Mouse (Mus musculus) kidney, embryonic 16.5 days (tissue): ENCODE data around the gene Sdk2. TPM values are rescaled to one million over a fixed set of nuclear protein-coding genes. Genes with fewer than 3 reads are reported as not detected.

Experiments
- ATAC-seq: fragments of 200-750 bp; cut with Nextera tagmentation; 2 replicates; pipeline ENCODE4 v1.8.0; 2017; ENCODE audit warnings: moderate TSS enrichment; ENCODE audit not compliant: low FRiP score, low TSS enrichment
- H3K27ac ChIP-seq: fragments of 300-500 bp; sonication (generic); 2 replicates; pipeline ENCODE4 v1.5.1; 2014; ENCODE audit warnings: low read length
- H3K27me3 ChIP-seq: fragments of 300-500 bp; sonication (generic); 2 replicates; pipeline ENCODE4 v1.6.1; 2014; ENCODE audit warnings: low read length, control low read depth, mixed read lengths; ENCODE audit not compliant: insufficient read depth
- H3K36me3 ChIP-seq: fragments of 300-500 bp; sonication (generic); 2 replicates; pipeline ENCODE4 v1.6.1; 2014; ENCODE audit warnings: low read length, control low read depth, mixed read lengths; ENCODE audit not compliant: insufficient read depth
- H3K4me1 ChIP-seq: fragments of 300-500 bp; sonication (generic); 2 replicates; pipeline ENCODE4 v1.6.1; 2014; ENCODE audit warnings: low read length, control low read depth, mixed read lengths; ENCODE audit not compliant: insufficient read depth
- H3K4me2 ChIP-seq: fragments of 300-500 bp; sonication (generic); replicated peaks from 2 replicates; pipeline ENCODE4 v1.6.1; 2014; ENCODE audit warnings: low read depth, low read length
- H3K4me3 ChIP-seq: fragments of 300-500 bp; sonication (generic); 2 replicates; pipeline ENCODE4 v1.5.1; 2014; ENCODE audit warnings: mild to moderate bottlenecking, low read length
- H3K9ac ChIP-seq: fragments of 300-500 bp; sonication (generic); replicated peaks from 2 replicates; pipeline ENCODE4 v1.6.1; 2014; ENCODE audit warnings: low read length
- H3K9me3 ChIP-seq: fragments of 300-500 bp; sonication (generic); 2 replicates; pipeline ENCODE4 v1.6.1; 2016; ENCODE audit warnings: low read length, control low read depth
- WGBS: fragments of 180-500 bp; shearing (Covaris S2); extraction: QIAGEN DNeasy Blood & Tissue Kit; methylation state at CpG from one replicate; pipeline ENCODE4 v1.1.7; 2014; 5-methylcytosine and 5-hydroxymethylcytosine counted together
- polyA plus RNA-seq: library from polyadenylated mRNA; unstranded; fragments of >200 nt; fragmentation: Nextera tagmentation; extraction: Ambion mirVana; gene quantifications from 2 replicates; pipeline ENCODE4 v1.2.1, GENCODE M21; 2015

Gene Sdk2
- polyA plus RNA-seq, 1 experiment from 2014 or later: 2.8 TPM

GRCm38 (mm10) chr11:113785406-113786171 is 281.3 kb downstream of the Sdk2 start:
- Histone ChIP-seq H3K9ac (peak overlapping the region; percentile 67), H3K36me3 (no peaks in the 10 kb centered on the region), H3K4me1 (peaks cover 56% of the 10 kb centered on the region), H3K4me2 (peak overlapping the region; percentile 56), H3K9me3 (no peaks in the 10 kb centered on the region), H3K27me3 (no peaks in the 10 kb centered on the region), H3K27ac (peak overlapping the region; percentile 97), H3K4me3 (peak overlapping the region; percentile 31)
- ATAC-seq: peak; percentile 89
- whole genome bisulfite sequencing: 4% methylated on average over 19 of the region's 19 CpGs

GRCm38 (mm10) chr11:113784656-113785396 is 282.0 kb downstream of the Sdk2 start:
- WGBS: 47% methylated on average over 2 of the region's 2 CpGs
- peak overlapping the region; percentile 97 for H3K27ac ChIP-seq
- H3K4me1 ChIP-seq: peaks cover 62% of the 10 kb centered on the region
- no peaks in the 10 kb centered on the region for H3K27me3 ChIP-seq
- H3K9me3 ChIP-seq: no peaks in the 10 kb centered on the region
- no peak overlapping the region for H3K4me3 ChIP-seq
- peak overlapping the region; percentile 56; the same call in 1 of the 2 replicates for H3K4me2 ChIP-seq
- peak overlapping the region; percentile 50; the same call in 1 of the 2 replicates for H3K9ac ChIP-seq
- H3K36me3 ChIP-seq: no peaks in the 10 kb centered on the region
- peak; percentile 8; the same call in 1 of the 2 replicates for ATAC-seq

GRCm38 (mm10) chr11:113782496-113782895 is 284.4 kb downstream of the Sdk2 start:
- Histone ChIP-seq H3K9me3 (no peaks in the 10 kb centered on the region), H3K4me1 (peaks cover 68% of the 10 kb centered on the region), H3K36me3 (no peaks in the 10 kb centered on the region), H3K9ac (no peak overlapping the region), H3K4me3 (no peak overlapping the region), H3K27me3 (no peaks in the 10 kb centered on the region), H3K27ac (no peak overlapping the region), H3K4me2 (no peak overlapping the region)
- ATAC-seq: no peak
- whole genome bisulfite sequencing: 85% methylated on average over 2 of the region's 2 CpGs

DNA sequence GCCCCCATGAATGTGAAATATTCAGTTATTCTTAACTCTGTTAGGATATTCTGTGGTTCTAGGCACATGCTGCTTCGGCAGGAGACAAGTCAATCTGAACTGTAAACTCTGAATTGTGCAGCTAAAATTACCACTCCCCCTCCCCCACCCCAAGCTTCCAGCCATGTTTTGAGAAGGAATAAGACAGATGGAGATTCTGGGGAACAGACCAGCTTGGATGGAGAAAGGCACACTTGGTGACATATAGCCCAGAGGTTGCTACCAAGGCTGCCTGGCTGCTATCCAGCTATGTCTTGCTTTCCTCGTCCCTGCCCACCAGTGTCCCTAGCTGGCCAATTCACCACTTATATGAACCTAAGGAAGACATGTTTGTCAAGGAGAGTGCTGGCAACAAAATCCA is 284.8 kb downstream of the Sdk2 start:
- Histone ChIP-seq H3K4me1 (peaks cover 69% of the 10 kb centered on the region), H3K9me3 (no peaks in the 10 kb centered on the region)
- 36% methylated on average over 2 of the region's 2 CpGs for whole genome bisulfite sequencing

DNA sequence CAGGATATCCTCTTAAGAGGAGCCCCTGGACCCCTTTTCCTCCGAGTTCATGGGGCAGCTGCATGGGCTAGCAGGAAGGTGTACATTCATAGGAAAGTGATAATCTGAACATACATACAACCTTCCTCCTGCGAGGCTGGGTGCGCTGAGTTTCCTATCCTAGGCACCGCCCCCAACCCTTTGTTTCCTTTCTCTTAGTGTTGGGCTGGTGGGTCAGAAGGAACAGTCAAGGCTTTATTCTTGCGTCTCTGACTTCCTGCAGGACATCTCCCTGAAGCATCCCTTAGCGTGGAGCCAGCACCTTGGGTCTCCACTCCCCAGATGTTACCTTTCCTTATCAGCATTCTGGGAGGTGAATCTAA is 287.2 kb downstream of the Sdk2 start:
- 24% methylated on average over 6 of the region's 6 CpGs for WGBS
- no peak overlapping the region for H3K4me3 ChIP-seq
- H3K36me3 ChIP-seq: no peaks in the 10 kb centered on the region
- H3K9me3 ChIP-seq: no peaks in the 10 kb centered on the region
- no peaks in the 10 kb centered on the region for H3K27me3 ChIP-seq
- H3K9ac ChIP-seq: no peak overlapping the region
- no peak overlapping the region; the same call in 1 of the 2 replicates for H3K4me2 ChIP-seq
- peak; percentile 17 for ATAC-seq
- peaks cover 53% of the 10 kb centered on the region for H3K4me1 ChIP-seq
- peak overlapping the region; percentile 79 for H3K27ac ChIP-seq

More for the DNA sequence above, 284.8 kb downstream of the Sdk2 start:
- Histone ChIP-seq H3K27me3 (no peaks in the 10 kb centered on the region), H3K4me3 (no peak overlapping the region), H3K36me3 (no peaks in the 10 kb centered on the region), H3K9ac (no peak overlapping the region), H3K27ac (no peak overlapping the region), H3K4me2 (no peak overlapping the region)
- no peak for ATAC-seq

DNA sequence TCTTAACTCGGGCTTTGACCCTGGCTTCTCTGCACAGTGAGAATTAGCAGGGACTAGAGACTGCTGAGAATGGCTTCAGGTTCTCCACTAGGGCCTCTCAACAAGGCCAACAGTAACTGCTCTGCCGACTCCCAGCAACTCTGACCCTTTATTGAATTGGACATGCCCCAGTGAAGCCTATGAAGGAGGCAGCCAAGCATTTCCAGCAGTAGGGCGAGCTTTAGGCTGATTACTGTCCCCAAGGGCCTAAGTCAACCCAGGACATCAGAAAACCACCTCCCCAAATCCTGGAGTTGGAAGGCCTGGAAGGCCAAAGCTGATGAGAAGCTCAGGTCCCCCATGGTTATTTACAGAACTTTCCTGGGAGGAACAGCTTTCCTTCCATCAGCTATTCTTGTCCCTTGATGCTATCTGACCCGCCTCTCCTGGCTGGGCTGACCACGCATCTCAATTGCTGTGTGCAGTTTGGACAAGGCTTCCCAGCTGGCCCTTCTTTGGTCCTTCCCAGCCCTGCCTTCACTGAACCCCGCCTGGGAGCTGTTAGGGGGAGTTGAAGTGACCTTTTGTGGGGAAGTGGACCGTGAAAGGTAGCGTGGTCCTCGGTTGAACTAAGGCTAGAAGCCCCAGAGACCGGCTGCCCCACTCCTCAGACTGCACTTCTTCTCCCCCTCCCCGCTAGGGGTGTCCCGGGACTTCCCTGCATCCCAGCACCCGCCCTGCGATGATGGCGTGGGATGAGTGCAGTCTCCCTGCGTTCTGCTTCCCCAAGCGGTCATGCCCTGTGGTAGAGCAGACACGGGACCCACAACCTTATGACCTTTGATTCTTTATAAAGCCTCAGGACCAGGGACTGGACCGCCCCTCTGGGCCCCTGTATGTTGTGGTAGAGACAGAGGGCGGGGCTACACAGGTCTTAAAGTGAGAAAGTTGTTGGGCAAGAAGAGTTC is 287.8 kb downstream of the Sdk2 start:
- peak overlapping the region; percentile 79 for H3K27ac ChIP-seq
- H3K9ac ChIP-seq: no peak overlapping the region
- H3K4me3 ChIP-seq: no peak overlapping the region
- peak; percentile 69 for ATAC-seq
- no peak overlapping the region; the same call in 1 of the 2 replicates for H3K4me2 ChIP-seq
- H3K27me3 ChIP-seq: no peaks in the 10 kb centered on the region
- H3K9me3 ChIP-seq: no peaks in the 10 kb centered on the region
- no peaks in the 10 kb centered on the region for H3K36me3 ChIP-seq
- H3K4me1 ChIP-seq: peaks cover 48% of the 10 kb centered on the region
- WGBS: 15% methylated on average over 20 of the region's 20 CpGs

DNA sequence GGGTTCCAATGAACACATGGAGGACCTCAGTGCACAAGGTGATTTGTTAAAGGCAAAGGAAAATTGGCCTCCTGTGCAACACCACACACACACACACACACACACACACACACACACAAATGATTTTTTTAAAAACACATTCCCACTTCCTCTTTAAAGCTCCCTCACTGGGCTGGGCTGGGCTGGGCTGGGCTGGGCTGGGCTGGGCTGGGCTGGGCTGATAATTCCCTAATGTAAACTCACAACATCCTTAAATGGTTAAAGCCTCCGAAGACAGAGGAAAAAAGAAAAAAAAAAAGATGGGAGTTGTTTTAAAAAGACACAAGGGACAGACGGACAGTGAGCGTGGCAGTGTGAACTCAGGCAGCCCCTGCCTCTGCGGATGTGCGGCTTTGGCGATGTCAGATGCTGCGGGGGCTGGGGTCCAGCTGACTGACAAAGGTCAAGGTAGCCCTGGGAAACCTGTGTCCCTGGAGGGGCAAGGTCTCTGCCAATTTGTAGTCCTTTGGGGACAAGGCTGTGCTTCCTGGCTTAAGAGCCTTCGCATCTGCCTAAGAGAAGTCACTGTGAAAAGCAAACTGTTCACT is 288.9 kb downstream of the Sdk2 start:
- 39% methylated on average over 8 of the region's 8 CpGs for WGBS
- no peaks in the 10 kb centered on the region for H3K9me3 ChIP-seq
- peak; percentile 32; the same call in 1 of the 2 replicates for ATAC-seq
- H3K4me1 ChIP-seq: peaks cover 48% of the 10 kb centered on the region
- H3K9ac ChIP-seq: no peak overlapping the region
- no peaks in the 10 kb centered on the region for H3K36me3 ChIP-seq
- no peak overlapping the region for H3K4me3 ChIP-seq
- H3K4me2 ChIP-seq: no peak overlapping the region
- H3K27ac ChIP-seq: peak overlapping the region; percentile 76
- H3K27me3 ChIP-seq: no peaks in the 10 kb centered on the region

- 57% methylated on average over 14 of the region's 14 CpGs for WGBS
- H3K9me3 ChIP-seq: no peaks in the 10 kb centered on the region
- H3K27me3 ChIP-seq: no peaks in the 10 kb centered on the region
- H3K4me2 ChIP-seq: no peak overlapping the region
- H3K36me3 ChIP-seq: no peaks in the 10 kb centered on the region
- no peak overlapping the region for H3K27ac ChIP-seq
- ATAC-seq: no peak
- H3K4me1 ChIP-seq: peaks cover 43% of the 10 kb centered on the region
- H3K9ac ChIP-seq: no peak overlapping the region
- no peak overlapping the region for H3K4me3 ChIP-seq
Observed at GRCm38 (mm10) chr11:113776851-113777511, 289.9 kb downstream of the Sdk2 start.

DNA sequence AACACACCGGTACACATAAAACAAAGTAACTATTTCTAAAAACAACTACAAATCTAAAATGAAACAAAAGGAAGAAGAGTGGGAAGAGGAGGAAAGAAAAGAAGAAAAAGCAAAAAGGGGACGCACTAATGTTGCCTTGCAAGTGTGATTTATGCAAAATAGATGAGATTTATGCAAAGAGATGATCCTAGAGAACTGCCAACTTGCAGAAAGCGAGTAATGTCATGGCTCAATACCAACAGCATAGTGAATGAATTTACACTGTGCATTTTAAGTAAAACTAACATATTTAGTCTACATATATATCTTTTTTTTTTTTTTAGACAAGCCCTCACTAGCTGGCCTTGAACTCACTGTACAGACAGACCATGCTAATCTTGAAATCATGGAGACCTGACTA is 292.1 kb downstream of the Sdk2 start:
- ATAC-seq: no peak
- Histone ChIP-seq H3K4me3 (no peak overlapping the region), H3K27ac (no peak overlapping the region), H3K4me1 (peaks cover 31% of the 10 kb centered on the region), H3K27me3 (no peaks in the 10 kb centered on the region), H3K9me3 (no peaks in the 10 kb centered on the region), H3K36me3 (no peaks in the 10 kb centered on the region), H3K4me2 (no peak overlapping the region), H3K9ac (no peak overlapping the region)
- 89% methylated on average over 3 of the region's 3 CpGs for WGBS
